Mouse (Mus musculus): ENCODE data around the gene Wdfy2.

DNA sequence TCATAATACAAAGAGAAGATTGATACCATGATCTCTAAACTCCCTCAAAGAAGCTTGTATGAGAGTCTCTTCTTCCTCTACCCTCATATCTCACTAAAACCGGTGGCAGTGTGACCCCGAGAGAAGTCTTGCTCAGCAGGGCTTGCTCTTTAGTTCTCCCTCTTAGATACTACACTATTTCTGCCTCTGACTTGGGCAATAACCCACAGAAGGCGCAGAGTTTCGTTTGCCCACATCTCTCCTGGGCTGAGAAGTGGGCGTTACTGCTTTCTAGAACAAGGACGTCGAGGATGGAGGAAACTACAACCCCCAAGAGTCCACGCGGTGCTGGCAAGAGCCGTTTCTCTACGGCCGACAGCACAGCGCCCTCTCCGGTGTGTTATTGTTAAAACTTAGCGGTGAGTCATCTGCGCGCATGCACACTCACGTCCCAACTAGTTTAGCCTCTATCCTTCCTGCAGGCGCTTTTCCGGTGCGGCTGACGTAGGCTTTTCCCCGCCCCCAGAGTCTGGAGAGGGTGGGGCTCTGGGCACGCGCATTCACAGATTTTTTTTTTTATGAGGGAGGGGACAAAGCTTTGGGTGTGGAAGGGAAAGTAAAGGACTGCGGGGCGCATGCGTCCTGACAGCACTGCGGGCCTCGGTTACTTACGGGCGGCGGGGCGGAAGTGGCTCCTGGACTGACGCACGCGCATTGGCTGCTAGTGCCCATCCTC lies 395 bp upstream of the Wdfy2 start:
- TF ChIP-seq TCF12 (IDR thresholded peaks at IDR 0.05; ENCODE audit: low read depth, low read length) (no peak), ZMIZ1 (IDR thresholded peaks at IDR 0.05; ENCODE audit: low read depth, low read length) (no peak), MYC (IDR thresholded peaks at IDR 0.05; ENCODE audit: low read depth, low read length) (peak; percentile 89), CTCF (IDR thresholded peaks at IDR 0.05 in 2 of 3, conservative IDR thresholded peaks at IDR 0.05 in 1 of 3; ENCODE audit: control insufficient read depth in 1 of 3, insufficient read depth in 1 of 3, low read depth in 2 of 3, low read length in 3 of 3, poor library complexity in 1 of 3, severe bottlenecking in 1 of 3) (peak; percentile 72 to 94 (median 78)), EP300 (IDR thresholded peaks at IDR 0.05; ENCODE audit: low read depth in 1 of 2, low read length in 2 of 2) (no peak), ZNF384 (IDR thresholded peaks at IDR 0.05; ENCODE audit: low read depth, low read length) (peak; percentile 98), POLR2A (IDR thresholded peaks at IDR 0.05; ENCODE audit: control insufficient read depth in 1 of 2, insufficient read depth in 1 of 2, low read depth in 1 of 2, low read length in 2 of 2, poor library complexity in 1 of 2) (peak in 1 of 2 experiments; percentile 53; a peak in 2 of 4 replicates), USF1 (IDR thresholded peaks at IDR 0.05; ENCODE audit: low read depth, low read length) (peak; percentile 46), SIN3A (IDR thresholded peaks at IDR 0.05; ENCODE audit: low read length) (peak; percentile 91), MYB (IDR thresholded peaks at IDR 0.05; ENCODE audit: low read depth, low read length) (no peak), MAX (IDR thresholded peaks at IDR 0.05; ENCODE audit: low read length) (no peak; the same call in none of the 2 replicates), HCFC1 (IDR thresholded peaks at IDR 0.05; ENCODE audit: low read depth, low read length) (peak; percentile 98), CHD2 (IDR thresholded peaks at IDR 0.05; ENCODE audit: low read length) (no peak), TBP (IDR thresholded peaks at IDR 0.05; ENCODE audit: low read depth, low read length) (no peak)

Data from MEL (cell line).